ENCODE assay signal across 8 mouse cellular contexts in genomic region chr6:136827881-136828561, GRCm38 (mm10). TPM values are rescaled to one million over a fixed set of nuclear protein-coding genes. Genes with fewer than 3 reads are reported as not detected.
DNase-seq lines count a peak whose midpoint lies in the region; ATAC-seq and TF ChIP-seq lines count a peak whose summit lies in the region.

Gene Wbp11 (minus strand): TSS chr6:136828233.

- peaks cover 11% of the 10 kb centered on the region; the same call in 1 of the 2 replicates for H3K36me3 ChIP-seq in hindbrain, postnatal 0 days (ENCODE audit: insufficient read depth, low read length)

- under 1% methylated on average over 45 of the region's 45 CpGs for WGBS in hindbrain, postnatal 0 days

- H3K4me2 ChIP-seq in hindbrain, postnatal 0 days (ENCODE audit: low read depth, low read length) = peak within 1 kb of the TSS; percentile 65

- intact Hi-C loops in gastrocnemius, adult 2 months (cut with DNase I) = loop anchor here (1.0 kb wide), 1 partner anchor 24 kb away; the partner anchor contains the start of gene Hist4h4
- intact Hi-C loops in left cerebral cortex, adult 2 months (cut with DNase I) = loop anchor here (1.0 to 10.0 kb wide), 3 partner anchors 20 to 1813 kb away; partner anchors contain the start of genes Ddx47, H2afj and Hist4h4

- no peaks in the 10 kb centered on the region for H3K9me3 ChIP-seq in hindbrain, postnatal 0 days (ENCODE audit: low read length)

- peak; percentile 98 for DNase-seq in ZHBTc4 (ENCODE audit: low read depth, low spot score)
- DNase-seq in gastrocnemius, adult 2 months = peak; percentile 97
- peak; percentile 98 for DNase-seq in hindbrain, postnatal 0 days (ENCODE audit: low spot score)
- peak; percentile 95 for DNase-seq in left cerebral cortex, adult 2 months (ENCODE audit: extremely low spot score in 1 of 2, low spot score in 2 of 2)
- peak; percentile 96 to 97 for DNase-seq in right cerebral cortex, adult 2 months (ENCODE audit: low spot score in 2 of 2)
- peak; percentile 95 for DNase-seq in urinary bladder, postnatal 14 days (ENCODE audit: low spot score)

- H3K4me1 ChIP-seq in hindbrain, postnatal 0 days (ENCODE audit: insufficient read depth, low read length) = 0 out of 2 replicates have a peak, but pooled peaks cover 3% of the 10 kb centered on the region

- H3K4me3 ChIP-seq in gastrocnemius, adult 2 months = peak within 1 kb of the TSS; percentile 100
- peak within 1 kb of the TSS; percentile 94 for H3K4me3 ChIP-seq in hindbrain, postnatal 0 days (ENCODE audit: low read length)
- H3K4me3 ChIP-seq in left cerebral cortex, adult 2 months = peak within 1 kb of the TSS; percentile 79

- peak within 1 kb of the TSS; percentile 97 for H3K27ac ChIP-seq in gastrocnemius, adult 2 months
- H3K27ac ChIP-seq in hindbrain, postnatal 0 days = peak within 1 kb of the TSS; percentile 91
- peak within 1 kb of the TSS; percentile 98 for H3K27ac ChIP-seq in left cerebral cortex, adult 2 months

- peak within 1 kb of the TSS; percentile 95 for H3K9ac ChIP-seq in hindbrain, postnatal 0 days (replicated peaks; ENCODE audit: low read length)

- TF ChIP-seq CTCF in gastrocnemius, adult 2 months (IDR thresholded peaks at IDR 0.05) = peak; percentile 26; the same call in 1 of the 2 replicates
- TF ChIP-seq CTCF in hindbrain, postnatal 0 days (IDR thresholded peaks at IDR 0.05; ENCODE audit: low read depth) = peak; percentile 48
- peak; percentile 14 for TF ChIP-seq CTCF in left cerebral cortex, adult 2 months (IDR thresholded peaks at IDR 0.05)

- peak; percentile 98 for ATAC-seq in common myeloid progenitor, adult 5-6 weeks (replicated peaks; ENCODE audit: low read depth, poor library complexity, severe bottlenecking)
- peak; percentile 100 for ATAC-seq in hindbrain, postnatal 0 days
- ATAC-seq in megakaryocyte, adult 5-6 weeks (ENCODE audit: poor library complexity, severe bottlenecking) = peak; percentile 94

- H3K27me3 ChIP-seq in hindbrain, postnatal 0 days (ENCODE audit: insufficient read depth, low read length) = no peaks in the 10 kb centered on the region

RNA-seq across cellular contexts. Expression of gene Wbp11, which starts in this region (rescaled TPM):
- 54.6 and 101 TPM in 2 replicates for total RNA-seq in common myeloid progenitor, adult 5-6 weeks (2017)
- 10 to 100 TPM; 48.4 to 54.7 TPM for total RNA-seq in gastrocnemius, adult 2 months (2021)
- 37.1 and 39.4 TPM in 2 replicates for total RNA-seq in hindbrain, postnatal 0 days (2014; rRNA removed)
- 78.1 and 81.2 TPM in 2 replicates for polyA plus RNA-seq in hindbrain, postnatal 0 days (2015; fragmentation: Nextera tagmentation; extraction: Ambion mirVana)
- 100 to 1,000 TPM; 114 to 116 TPM for total RNA-seq in left cerebral cortex, adult 2 months (2021)
- 70.9 and 71.0 TPM in 2 replicates for total RNA-seq in megakaryocyte, adult 5-6 weeks (2015)
- total RNA-seq in megakaryocyte, adult 5-6 weeks (2017) = 35.1 and 42.6 TPM in 2 replicates

Comparison
In these comparisons a context has a peak if more than half of its experiments do, and no peak if none do; other contexts are left out.
1. Peak in every context shown above with its lines: DNase-seq, ATAC-seq, H3K4me3 ChIP-seq and H3K27ac ChIP-seq.